Mouse (Mus musculus): Measurements from ENCODE around the gene Rasgef1a. TPM values are rescaled to one million over a fixed set of nuclear protein-coding genes. Genes with fewer than 3 reads are reported as not detected.

The Rasgef1a gene
- polyA plus RNA-seq, 1 experiment from 2014 or later = 0.05 TPM

DNA sequence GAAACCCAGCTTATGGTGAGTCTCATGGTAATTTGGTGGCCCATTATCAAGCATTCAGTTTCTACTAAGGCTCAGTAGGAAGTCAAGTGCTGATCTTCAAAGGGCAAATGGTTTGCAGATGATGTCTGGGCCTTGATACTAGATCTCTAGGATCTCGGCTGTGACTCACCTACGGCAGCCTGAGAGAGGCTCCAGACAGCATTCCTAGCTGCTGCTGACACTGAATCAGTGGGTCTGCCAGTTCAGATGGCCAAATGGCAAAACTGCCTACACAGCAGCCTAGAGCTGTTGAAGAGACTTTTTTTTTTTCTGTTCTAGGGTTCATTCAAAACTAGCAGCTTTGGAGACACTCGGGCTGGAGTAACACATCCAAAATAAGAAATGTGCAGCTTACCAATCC is 15.8 kb downstream of the Rasgef1a start:
- no peaks in the 10 kb centered on the region for H3K9me3 ChIP-seq (replicated peaks)
- no peak overlapping the region for H3K4me2 ChIP-seq
- no peaks in the 10 kb centered on the region for H3K4me1 ChIP-seq (replicated peaks)
- no peak overlapping the region for H3K27ac ChIP-seq (replicated peaks)
- 64% methylated on average over 3 of the region's 3 CpGs for WGBS (ENCODE audit: insufficient replicate concordance)
- H3K9ac ChIP-seq = no peak overlapping the region
- ATAC-seq (ENCODE audit: insufficient read depth) = no peak
- no peak overlapping the region for H3K4me3 ChIP-seq (replicated peaks)
- H3K36me3 ChIP-seq (replicated peaks) = no peaks in the 10 kb centered on the region
- peaks cover 5% of the 10 kb centered on the region; the same call in 1 of the 2 replicates for H3K27me3 ChIP-seq

DNA sequence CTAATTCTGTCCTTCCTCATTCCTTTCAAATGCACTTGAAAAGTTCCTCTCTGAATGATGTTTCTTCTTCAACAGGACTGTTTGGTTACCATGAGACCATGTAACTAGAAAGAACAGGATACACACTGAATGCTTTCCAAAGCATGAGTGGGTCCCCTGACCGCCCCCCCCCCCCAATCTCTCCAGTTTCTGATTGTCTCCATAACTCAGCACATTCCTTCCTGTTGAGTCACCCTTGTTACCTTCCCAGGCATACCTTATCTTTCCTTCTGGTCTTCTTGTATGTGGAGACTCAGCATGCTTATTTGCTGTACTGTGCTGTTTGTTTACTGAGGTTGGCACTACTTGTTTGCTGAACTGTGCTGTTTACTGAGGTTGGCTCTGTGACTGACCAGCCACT is 20.2 kb downstream of the Rasgef1a start:
- WGBS (ENCODE audit: insufficient replicate concordance) = 0% methylated on average over 1 of the region's 1 CpGs
- no peaks in the 10 kb centered on the region for H3K4me1 ChIP-seq (replicated peaks)
- H3K4me3 ChIP-seq (replicated peaks) = no peak overlapping the region
- H3K4me2 ChIP-seq = no peak overlapping the region
- no peaks in the 10 kb centered on the region for H3K27me3 ChIP-seq
- no peak overlapping the region for H3K9ac ChIP-seq
- no peaks in the 10 kb centered on the region for H3K9me3 ChIP-seq (replicated peaks)
- no peak overlapping the region for H3K27ac ChIP-seq (replicated peaks)
- ATAC-seq (ENCODE audit: insufficient read depth) = no peak
- H3K36me3 ChIP-seq (replicated peaks) = no peaks in the 10 kb centered on the region

DNA sequence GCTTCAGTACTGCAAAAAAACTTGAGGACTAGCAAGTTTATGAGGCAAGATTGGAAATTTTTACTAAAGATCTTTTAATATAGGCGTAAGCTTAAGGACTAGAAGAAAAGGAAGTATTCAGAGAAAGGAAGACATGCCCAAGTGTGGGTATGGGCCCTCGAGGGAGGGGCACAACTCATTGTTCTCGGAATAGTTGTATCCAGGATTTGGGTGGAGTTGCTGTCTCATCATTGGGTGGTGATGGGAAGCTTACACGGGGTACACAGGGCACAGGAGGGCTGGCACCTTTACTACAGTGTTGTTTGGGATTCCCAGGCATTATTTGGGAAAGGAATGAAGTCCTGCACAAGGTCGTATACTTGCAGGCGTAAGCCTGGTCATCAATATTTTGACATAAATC is 24.4 kb downstream of the Rasgef1a start:
- H3K4me3 ChIP-seq (replicated peaks) = no peak overlapping the region
- H3K9ac ChIP-seq = no peak overlapping the region
- no peaks in the 10 kb centered on the region for H3K9me3 ChIP-seq (replicated peaks)
- WGBS (ENCODE audit: insufficient replicate concordance) = 44% methylated on average over 6 of the region's 6 CpGs
- H3K36me3 ChIP-seq (replicated peaks) = no peaks in the 10 kb centered on the region
- no peak overlapping the region for H3K4me2 ChIP-seq
- no peaks in the 10 kb centered on the region for H3K27me3 ChIP-seq
- ATAC-seq (ENCODE audit: insufficient read depth) = no peak
- no peaks in the 10 kb centered on the region for H3K4me1 ChIP-seq (replicated peaks)
- H3K27ac ChIP-seq (replicated peaks) = no peak overlapping the region

DNA sequence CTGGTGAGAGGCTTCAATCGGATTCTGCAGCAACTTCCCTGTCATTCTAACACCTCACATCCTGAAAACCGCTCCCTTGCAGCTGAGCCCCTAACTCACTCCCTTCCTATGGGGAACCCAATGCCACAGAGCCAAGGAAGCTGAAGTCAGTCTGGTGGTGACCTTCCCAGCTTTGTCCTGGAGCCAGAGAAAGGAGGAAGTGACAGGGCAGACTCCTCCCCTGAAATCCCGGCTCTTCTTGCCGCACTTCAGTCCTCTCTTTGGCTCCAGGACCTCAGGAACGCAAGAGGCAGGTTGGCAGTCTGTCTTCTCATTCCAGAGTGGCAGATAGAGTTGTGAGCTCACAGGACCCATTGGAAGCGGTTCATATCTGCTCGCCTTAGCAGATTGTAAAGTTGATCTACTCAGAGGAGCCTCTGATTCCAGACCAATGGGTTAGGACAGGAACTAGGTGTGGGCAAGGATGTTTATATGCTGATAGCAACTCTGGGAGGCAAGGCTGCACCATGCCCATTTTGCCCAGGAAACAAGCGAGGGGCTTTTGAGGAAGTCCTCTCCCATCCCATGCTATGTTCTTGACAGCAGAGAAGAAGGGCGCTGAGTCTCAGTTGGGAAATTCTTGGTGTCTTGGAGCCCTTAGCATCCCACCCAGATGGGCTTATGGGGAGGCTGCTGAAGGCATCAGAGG is 25.0 kb downstream of the Rasgef1a start:
- Histone ChIP-seq H3K9ac (no peak overlapping the region), H3K36me3 (replicated peaks) (no peaks in the 10 kb centered on the region), H3K4me2 (no peak overlapping the region), H3K4me1 (replicated peaks) (no peaks in the 10 kb centered on the region), H3K9me3 (replicated peaks) (no peaks in the 10 kb centered on the region), H3K4me3 (replicated peaks) (no peak overlapping the region), H3K27ac (replicated peaks) (no peak overlapping the region), H3K27me3 (no peaks in the 10 kb centered on the region)
- no peak for ATAC-seq (ENCODE audit: insufficient read depth)
- WGBS (ENCODE audit: insufficient replicate concordance) = 38% methylated on average over 9 of the region's 9 CpGs

DNA sequence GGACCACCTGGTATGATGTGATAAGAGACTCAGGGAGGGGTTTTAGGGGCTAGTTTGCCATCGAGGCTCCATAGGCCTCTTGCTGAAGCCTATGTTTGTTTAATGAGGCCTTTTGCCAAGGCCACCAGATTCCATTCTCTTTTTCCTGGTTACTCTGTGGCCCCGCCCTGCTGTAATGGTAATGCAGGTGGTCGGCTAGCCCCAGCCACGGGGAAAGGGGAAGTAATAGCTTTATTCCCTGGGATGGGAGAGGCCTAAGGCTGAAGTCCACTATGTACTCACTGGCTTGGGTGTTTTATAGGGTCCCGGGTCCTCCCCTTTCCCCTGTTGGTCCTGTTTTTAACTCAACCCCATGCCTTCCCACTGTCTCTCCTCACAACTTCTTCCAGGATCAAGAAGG is 25.6 kb downstream of the Rasgef1a start:
- no peaks in the 10 kb centered on the region for H3K36me3 ChIP-seq (replicated peaks)
- H3K9me3 ChIP-seq (replicated peaks) = no peaks in the 10 kb centered on the region
- H3K9ac ChIP-seq = no peak overlapping the region
- WGBS (ENCODE audit: insufficient replicate concordance) = 51% methylated on average over 5 of the region's 5 CpGs
- no peak overlapping the region for H3K4me3 ChIP-seq (replicated peaks)
- H3K27me3 ChIP-seq = no peaks in the 10 kb centered on the region
- H3K4me2 ChIP-seq = no peak overlapping the region
- H3K27ac ChIP-seq (replicated peaks) = no peak overlapping the region
- no peaks in the 10 kb centered on the region for H3K4me1 ChIP-seq (replicated peaks)
- ATAC-seq (ENCODE audit: insufficient read depth) = no peak

DNA sequence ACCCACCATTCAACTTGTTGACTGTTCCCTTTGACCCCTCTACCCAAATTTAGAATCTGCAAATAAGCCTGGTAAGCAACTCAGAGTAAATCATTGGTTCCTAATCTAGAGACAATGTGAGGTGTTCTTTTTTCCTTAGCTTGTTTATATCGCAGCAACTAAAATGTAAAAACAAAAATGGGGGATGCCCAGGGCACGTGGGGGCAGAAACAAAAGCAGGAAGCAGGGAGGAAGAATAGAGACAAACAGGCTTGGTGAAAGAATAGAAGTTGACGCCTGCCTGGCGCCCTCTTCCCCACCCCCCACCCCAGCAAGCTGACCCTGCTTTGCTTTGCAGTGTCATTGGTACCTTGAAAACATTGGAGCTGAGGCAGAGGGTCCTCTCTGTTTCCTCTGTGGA is 33.9 kb downstream of the Rasgef1a start:
- H3K36me3 ChIP-seq (replicated peaks) = no peaks in the 10 kb centered on the region
- 28% methylated on average over 4 of the region's 4 CpGs for WGBS (ENCODE audit: insufficient replicate concordance)
- no peak overlapping the region for H3K9ac ChIP-seq
- H3K9me3 ChIP-seq (replicated peaks) = no peaks in the 10 kb centered on the region
- no peaks in the 10 kb centered on the region for H3K4me1 ChIP-seq (replicated peaks)
- H3K4me3 ChIP-seq (replicated peaks) = no peak overlapping the region
- no peak overlapping the region for H3K27ac ChIP-seq (replicated peaks)
- no peak overlapping the region for H3K4me2 ChIP-seq
- no peak for ATAC-seq (ENCODE audit: insufficient read depth)
- no peaks in the 10 kb centered on the region for H3K27me3 ChIP-seq

DNA sequence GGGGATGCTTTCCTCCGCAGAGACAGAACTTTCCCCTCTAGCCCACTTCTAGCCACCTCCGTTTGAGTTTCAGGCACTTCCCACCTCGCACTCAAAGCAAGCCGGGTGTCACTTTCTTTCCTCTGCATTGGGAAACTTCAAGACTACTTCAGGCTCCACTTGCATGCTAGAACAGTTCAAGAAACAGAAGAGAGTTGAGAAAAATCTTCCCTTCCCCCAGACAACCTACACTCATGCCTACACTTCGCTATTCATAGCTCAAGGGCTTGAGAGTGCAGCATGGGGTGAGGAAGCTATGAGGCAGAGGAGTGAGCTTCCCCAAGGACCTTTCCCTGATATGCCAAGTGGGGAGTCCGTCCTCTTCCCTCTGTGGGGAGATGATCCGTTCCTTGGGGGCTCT is 34.7 kb downstream of the Rasgef1a start:
- H3K9ac ChIP-seq = no peak overlapping the region
- no peak overlapping the region for H3K27ac ChIP-seq (replicated peaks)
- H3K36me3 ChIP-seq (replicated peaks) = no peaks in the 10 kb centered on the region
- H3K4me3 ChIP-seq (replicated peaks) = no peak overlapping the region
- no peaks in the 10 kb centered on the region for H3K9me3 ChIP-seq (replicated peaks)
- H3K4me2 ChIP-seq = no peak overlapping the region
- no peaks in the 10 kb centered on the region for H3K27me3 ChIP-seq
- WGBS (ENCODE audit: insufficient replicate concordance) = 31% methylated on average over 7 of the region's 7 CpGs
- no peaks in the 10 kb centered on the region for H3K4me1 ChIP-seq (replicated peaks)
- ATAC-seq (ENCODE audit: insufficient read depth) = no peak

DNA sequence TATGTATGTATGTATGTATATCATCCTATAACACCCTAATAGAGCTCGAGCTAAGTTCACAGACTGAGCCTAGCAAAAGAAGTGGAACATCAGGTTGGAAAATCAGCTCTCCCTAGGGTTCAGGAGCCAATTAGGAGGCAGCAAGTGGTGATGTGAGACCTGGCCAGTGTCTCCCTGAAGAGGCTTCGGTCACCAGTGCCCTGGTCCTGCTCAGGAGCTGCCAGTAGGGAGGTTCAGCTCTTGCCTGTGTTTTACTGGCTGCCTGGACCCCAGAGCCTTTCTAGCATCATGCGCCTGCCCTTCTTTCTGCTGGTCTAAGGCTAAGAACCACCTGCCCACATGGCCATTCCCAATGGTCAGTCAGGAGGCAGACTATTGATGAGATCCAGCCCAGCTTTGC is 35.3 kb downstream of the Rasgef1a start:
- Histone ChIP-seq H3K9ac (no peak overlapping the region), H3K4me2 (no peak overlapping the region), H3K4me1 (replicated peaks) (no peaks in the 10 kb centered on the region), H3K27me3 (no peaks in the 10 kb centered on the region), H3K27ac (replicated peaks) (no peak overlapping the region), H3K4me3 (replicated peaks) (no peak overlapping the region), H3K36me3 (replicated peaks) (no peaks in the 10 kb centered on the region), H3K9me3 (replicated peaks) (no peaks in the 10 kb centered on the region)
- ATAC-seq (ENCODE audit: insufficient read depth) = no peak
- WGBS (ENCODE audit: insufficient replicate concordance) = 47% methylated on average over 3 of the region's 3 CpGs

DNA sequence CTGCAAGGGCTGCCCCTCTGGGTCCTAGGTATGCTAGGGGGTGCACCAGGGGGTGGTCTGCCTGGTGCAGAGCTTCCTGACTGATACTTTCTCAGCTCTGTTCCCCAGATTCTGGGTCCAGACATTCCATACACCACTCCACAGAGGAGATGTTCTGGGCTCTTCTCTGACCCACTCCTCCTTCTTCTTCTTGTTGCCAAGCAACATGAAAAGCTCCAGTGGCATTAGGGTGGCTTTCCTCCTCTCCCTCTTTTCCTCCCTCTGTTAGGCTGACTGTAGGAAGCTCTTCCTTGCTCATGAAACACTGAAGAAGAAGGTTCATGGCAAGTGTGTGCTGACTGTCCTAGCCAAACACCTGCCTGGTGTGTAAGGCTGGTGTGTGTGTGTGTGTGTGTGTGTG is 35.7 kb downstream of the Rasgef1a start:
- H3K27ac ChIP-seq (replicated peaks) = no peak overlapping the region
- no peaks in the 10 kb centered on the region for H3K4me1 ChIP-seq (replicated peaks)
- no peak for ATAC-seq (ENCODE audit: insufficient read depth)
- no peaks in the 10 kb centered on the region for H3K27me3 ChIP-seq
- H3K9me3 ChIP-seq (replicated peaks) = no peaks in the 10 kb centered on the region
- H3K4me3 ChIP-seq (replicated peaks) = no peak overlapping the region
- no peak overlapping the region for H3K4me2 ChIP-seq
- H3K9ac ChIP-seq = no peak overlapping the region
- no peaks in the 10 kb centered on the region for H3K36me3 ChIP-seq (replicated peaks)

DNA sequence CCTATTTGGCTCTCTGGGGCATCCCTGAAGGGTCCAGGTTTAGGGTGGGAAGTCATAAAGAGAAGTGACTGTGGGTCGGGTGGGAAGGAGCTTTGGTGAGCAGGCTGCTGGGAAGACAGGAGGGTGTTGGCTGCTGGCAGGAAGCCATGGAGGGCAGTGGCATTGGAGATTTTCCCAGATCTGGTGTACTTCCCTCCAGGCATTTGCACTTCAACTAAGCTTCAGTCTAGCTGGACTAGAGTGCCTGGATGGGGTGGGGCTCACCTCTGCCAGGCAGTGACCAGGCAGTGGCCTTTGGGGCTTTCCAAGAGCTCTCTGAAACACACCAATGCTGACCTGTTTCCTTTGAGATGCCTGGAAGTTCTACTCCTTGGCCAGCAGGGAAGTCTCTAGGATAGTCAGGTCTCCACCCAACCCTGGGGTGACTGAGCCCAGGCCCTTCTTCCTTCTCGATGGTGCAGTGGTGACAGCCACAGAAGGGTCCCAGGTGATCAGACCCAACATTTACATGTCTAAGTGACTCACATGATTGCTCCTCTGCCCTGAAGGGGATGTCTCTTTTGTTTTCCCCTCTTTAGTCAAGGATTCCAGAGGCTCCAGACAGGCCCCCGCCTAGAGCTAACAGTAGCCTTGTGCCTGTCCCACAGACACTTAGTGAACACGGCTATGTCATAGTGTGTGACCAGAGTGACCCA is 36.7 kb downstream of the Rasgef1a start:
- no peak for ATAC-seq (ENCODE audit: insufficient read depth)
- Histone ChIP-seq H3K27ac (replicated peaks) (no peak overlapping the region), H3K36me3 (replicated peaks) (no peaks in the 10 kb centered on the region), H3K9me3 (replicated peaks) (no peaks in the 10 kb centered on the region), H3K4me3 (replicated peaks) (no peak overlapping the region), H3K4me2 (no peak overlapping the region), H3K4me1 (replicated peaks) (no peaks in the 10 kb centered on the region), H3K27me3 (no peaks in the 10 kb centered on the region), H3K9ac (no peak overlapping the region)
- 48% methylated on average over 4 of the region's 4 CpGs for WGBS (ENCODE audit: insufficient replicate concordance)

DNA sequence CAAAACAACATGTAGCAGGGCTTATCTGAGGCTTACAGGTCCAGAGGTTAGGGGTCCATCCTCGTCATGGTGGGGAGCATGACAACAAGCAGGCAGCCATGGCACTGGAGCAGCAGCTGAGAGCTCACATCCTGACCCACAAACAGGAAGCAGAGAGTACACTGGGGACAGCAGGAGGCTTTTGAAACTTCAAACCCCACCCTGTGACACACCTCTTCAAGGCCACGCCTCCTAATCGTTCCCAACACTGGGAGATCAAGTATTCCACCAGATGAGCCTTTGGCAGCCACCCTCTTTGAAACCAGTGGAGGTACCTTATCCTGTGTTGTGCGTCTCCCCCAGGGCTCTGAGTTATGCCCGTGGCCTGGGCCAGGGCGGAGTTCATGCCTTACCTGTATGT is 38.5 kb downstream of the Rasgef1a start:
- no peaks in the 10 kb centered on the region for H3K27me3 ChIP-seq
- H3K27ac ChIP-seq (replicated peaks) = no peak overlapping the region
- H3K4me3 ChIP-seq (replicated peaks) = no peak overlapping the region
- H3K4me2 ChIP-seq = no peak overlapping the region
- no peaks in the 10 kb centered on the region for H3K4me1 ChIP-seq (replicated peaks)
- H3K36me3 ChIP-seq (replicated peaks) = no peaks in the 10 kb centered on the region
- 68% methylated on average over 6 of the region's 6 CpGs for WGBS (ENCODE audit: insufficient replicate concordance)
- no peaks in the 10 kb centered on the region for H3K9me3 ChIP-seq (replicated peaks)
- ATAC-seq (ENCODE audit: insufficient read depth) = no peak
- no peak overlapping the region for H3K9ac ChIP-seq

DNA sequence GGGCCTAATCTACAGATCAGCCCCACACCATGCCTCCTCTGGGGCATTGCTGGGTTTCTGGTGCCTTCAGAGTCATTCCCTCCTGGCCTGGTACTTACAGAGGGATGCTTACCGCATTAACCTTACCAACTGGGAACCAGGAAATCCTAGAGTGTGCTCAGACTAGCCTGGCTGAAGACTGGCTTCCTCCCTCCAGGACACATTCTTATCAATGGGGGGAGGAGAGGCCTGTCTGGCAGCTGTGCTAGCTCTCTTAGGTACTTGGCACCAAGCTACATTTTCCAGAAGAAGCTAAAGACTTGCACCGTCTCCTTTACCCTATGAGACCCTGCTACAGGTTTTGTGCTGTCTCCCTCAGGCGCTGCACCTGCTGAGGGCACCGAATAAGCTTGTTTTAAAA is 40.2 kb downstream of the Rasgef1a start:
- no peaks in the 10 kb centered on the region for H3K4me1 ChIP-seq (replicated peaks)
- no peak overlapping the region for H3K4me2 ChIP-seq
- no peak for ATAC-seq (ENCODE audit: insufficient read depth)
- H3K27me3 ChIP-seq = no peaks in the 10 kb centered on the region
- no peak overlapping the region for H3K4me3 ChIP-seq (replicated peaks)
- no peak overlapping the region for H3K9ac ChIP-seq
- H3K27ac ChIP-seq (replicated peaks) = no peak overlapping the region
- H3K9me3 ChIP-seq (replicated peaks) = no peaks in the 10 kb centered on the region
- 64% methylated on average over 4 of the region's 4 CpGs for WGBS (ENCODE audit: insufficient replicate concordance)
- H3K36me3 ChIP-seq (replicated peaks) = no peaks in the 10 kb centered on the region

Measured in liver, embryonic 15.5 days (tissue).